Mouse (Mus musculus): Measurements from ENCODE around the gene Cib3. TPM values are rescaled to one million over a fixed set of nuclear protein-coding genes. Genes with fewer than 3 reads are reported as not detected.

Gene Cib3
- 0.77 TPM in 1 of 4 replicates, not detected in the others for total RNA-seq (2023)

DNA sequence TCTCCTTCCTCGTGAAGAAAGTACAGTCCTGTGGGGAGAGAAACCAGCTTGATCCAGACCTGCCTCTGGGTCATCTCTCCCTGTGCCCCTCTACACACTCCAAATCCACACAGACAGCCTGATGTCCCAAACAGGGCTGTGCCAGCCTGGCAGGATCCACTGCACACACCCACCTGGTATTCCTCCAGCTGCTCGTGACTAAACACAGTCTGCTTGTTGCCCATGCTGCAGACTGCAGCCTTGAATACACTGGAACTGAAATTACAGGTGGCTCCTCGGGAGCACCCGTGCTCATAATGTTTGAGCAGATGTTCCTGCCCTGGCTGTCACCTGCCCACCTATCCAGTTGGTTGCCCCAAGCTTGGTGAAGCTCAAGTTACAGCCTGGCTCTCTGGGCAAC lies at the start of gene Cib3:
Gene Cib3 (minus strand): TSS at position 87 of the 400 bp plus-strand sequence.

DNA sequence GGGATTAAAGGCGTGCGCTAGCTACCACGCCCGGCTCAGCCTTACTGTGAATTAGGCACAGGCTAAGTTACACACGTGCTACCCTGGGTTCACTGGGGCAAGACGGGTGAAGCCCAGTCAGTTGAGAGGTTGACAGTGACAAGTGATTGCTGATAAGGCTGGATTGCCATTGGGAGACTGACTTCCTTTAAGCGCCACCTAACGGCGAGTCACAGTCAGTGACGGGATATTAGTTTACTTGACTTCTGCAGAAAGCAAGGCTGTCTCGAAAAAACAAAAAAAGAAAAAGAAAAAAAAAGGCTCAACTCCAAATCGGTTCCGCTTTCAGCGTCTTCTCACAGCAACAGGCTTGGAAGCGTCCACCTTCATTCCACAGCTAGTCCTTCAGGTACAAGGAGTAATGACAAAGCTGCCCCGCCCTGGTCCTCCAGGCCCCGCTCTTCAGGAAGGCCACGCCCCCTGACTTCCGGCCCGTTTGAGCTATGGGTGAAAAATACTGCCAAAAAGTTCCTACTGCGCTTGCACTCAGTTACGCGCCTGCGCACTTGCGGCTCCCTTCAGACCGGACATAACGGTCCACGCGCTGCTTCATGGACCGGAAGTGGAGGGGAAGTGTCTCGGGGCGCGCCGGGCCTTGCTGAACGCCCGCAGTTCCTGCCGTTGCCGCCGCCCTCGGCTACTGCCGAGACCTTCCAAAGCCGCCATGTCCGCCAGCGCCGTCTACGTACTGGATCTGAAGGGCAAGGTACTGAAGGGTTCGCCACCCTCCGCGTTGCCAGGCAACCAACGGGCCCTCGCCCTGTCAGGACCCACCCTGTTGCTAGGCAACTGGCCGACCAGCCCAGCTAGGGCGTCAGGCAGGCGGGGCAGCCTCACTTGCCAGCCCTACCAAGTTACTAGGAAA lies 27.1 kb upstream of the Cib3 start, which contains the start of gene Ap1m1:
Gene Ap1m1 (plus strand): TSS at position 520 of the 904 bp plus-strand sequence.

DNA sequence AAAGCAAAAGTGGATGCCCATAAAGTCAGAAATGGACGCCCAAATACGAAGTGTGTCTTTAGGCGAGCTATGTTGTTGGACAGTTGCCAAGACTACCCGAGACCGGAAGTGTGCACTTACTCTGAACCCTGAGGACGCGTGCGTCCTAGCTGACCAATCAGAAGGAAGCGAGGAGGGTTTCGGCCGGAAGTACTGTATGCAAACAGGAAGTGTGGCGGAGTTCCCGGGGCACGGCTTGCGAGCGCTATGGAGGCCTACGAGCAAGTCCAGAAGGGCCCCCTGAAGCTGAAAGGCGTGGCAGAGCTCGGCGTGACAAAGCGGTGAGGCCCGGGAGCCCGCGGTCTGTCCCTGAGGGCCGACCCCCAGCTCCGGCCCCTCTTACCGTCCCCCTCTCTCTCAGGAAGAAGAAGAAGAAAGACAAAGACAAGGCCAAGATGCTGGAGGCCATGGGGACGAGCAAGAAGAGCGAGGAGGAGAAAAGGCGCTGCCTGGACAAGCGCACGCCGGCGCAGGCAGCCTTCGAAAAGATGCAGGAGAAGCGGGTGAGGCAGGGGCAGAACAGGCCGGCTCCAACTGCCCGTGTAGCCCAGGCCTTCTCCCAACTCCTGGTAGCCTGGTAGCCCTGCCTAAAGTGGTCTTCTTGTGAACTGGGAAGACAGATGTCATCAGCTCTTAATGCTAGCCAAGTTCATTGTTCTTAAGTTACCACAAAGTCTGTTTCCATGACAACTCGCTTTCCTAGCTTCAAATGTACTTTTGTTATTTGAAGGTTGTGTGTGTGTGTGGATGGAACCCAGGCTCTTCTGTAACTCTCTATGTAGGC lies 7.1 kb upstream of the Cib3 start, which contains the start of gene Fam32a:
Gene Fam32a (plus strand): TSS at position 190 of the 823 bp plus-strand sequence.

DNA sequence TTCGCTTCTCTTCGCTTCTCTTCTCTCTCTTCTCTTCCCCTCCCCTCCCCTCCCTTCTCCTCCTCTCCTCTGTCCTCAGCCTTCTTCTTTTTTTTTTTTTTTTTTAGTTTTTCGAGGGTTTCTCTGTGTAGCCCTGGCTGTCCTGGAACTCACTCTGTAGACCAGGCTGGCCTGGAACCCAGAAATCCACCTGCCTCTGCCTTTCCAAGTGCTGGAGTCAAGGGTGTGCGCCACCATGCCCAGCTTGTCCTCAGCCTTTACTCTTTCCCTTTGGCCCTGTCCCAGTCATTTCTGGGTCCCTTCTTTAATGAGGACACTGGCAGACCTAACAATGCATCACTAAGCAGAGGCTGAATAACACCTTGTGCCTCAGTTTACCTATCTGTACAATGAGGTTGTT lies 899 bp upstream of the Cib3 start, which contains the start of gene Gm11034:
Gene Gm11034 (minus strand): TSS at position 101 of the 400 bp plus-strand sequence.

DNA sequence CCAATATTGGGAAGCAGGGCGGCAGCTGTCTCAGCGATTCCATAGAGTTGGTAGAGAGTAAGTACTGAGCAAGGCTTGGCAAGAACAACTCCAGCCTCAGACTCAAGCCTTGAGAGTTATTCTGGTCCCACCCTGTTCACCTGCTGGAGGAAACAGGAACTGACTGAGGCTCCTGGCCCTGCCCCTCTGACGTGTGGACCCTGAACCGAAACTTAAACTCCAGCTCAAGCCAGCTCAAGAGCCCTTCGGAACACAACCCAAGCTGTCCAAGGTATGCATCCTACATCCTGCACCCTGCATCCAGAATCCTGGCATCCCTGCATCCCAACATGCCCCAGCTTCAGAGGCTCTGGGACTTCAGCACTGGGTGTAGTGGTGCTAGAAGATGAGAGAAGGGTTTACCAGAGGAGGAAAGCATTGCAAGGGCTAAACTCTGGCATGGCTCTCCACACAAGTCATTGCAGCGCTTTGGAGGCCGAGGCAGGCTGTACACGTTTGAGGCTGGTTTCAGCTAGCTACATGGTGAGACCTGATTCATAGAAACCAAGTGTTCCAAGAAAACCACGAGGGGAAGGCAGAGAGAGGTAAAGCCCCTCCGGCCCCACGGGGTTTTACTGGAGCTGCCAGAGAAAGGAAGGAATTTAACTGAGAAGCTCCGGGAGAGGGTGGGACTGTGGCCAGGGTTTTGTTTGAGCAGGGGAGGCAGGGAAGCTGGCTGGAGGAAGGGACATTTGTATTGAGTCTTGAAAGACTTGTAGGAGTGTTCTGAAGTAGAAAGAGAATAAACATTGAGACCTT lies 23.0 kb downstream of the Cib3 start, which contains the start of gene Hsh2d:
Gene Hsh2d (plus strand): TSS at position 222 of the 798 bp plus-strand sequence.

DNA sequence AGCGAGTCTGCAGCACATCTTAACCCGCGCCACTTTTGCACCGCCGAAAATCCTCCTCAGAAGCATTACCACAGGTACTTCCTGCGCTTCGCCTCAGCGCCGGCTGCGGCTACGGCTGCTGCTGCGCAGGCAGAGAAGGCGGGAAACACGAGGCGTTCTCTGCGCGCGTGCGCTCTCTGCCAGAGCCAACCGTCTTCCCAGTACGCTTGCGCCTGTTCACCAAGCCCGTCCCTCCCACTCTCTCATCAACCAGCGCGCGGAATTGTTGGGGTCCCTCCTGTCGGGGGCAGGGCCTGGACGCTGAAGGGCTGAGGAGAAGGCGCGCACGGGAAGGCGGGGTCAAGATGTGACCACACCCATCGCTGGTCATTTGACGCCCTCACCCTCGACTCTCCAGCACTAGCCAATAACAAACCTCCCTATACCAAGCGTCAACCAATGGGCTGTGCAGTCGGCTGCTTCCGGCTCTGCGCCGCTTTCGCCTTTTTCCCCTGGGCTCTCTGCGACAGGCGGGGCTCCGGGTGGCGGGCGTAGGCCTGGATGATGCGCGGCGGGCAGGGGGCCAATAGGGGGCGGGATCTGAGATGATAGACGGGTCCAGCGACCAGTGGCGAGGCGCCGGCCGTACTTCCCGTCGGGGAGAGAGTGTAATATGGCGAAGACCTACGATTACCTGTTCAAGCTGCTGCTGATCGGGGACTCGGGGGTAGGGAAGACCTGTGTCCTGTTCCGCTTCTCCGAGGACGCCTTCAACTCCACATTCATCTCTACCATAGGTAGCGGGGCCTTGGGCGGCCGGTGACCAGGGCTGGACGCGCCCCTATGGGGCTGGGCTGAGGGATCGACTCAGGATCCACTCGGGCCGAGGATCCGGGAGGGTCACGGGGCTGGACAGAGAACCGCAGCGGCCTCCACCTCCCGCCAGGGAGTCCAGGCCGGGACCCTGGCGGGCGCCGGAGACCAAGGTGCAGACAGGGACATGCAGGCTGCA lies 51.6 kb downstream of the Cib3 start, which contains the start of gene Rab8a:
Gene Rab8a (plus strand): TSS at position 494 of the 991 bp plus-strand sequence.

Other genes with a start within 250 kb of the Cib3 start
- 168 to 193 TPM (median 171 TPM) in 4 replicates for gene Cyp4f18, start 203.2 kb downstream of the Cib3 start, total RNA-seq (2023)
- gene Olfr372, start 171.6 kb downstream of the Cib3 start, total RNA-seq (2023) = not detected in 4 replicates
- 0.14 TPM in 1 of 4 replicates, not detected in the others for gene Olfr373, start 129.7 kb downstream of the Cib3 start, total RNA-seq (2023)
- gene Olfr374, start 105.8 kb downstream of the Cib3 start, total RNA-seq (2023) = not detected in 4 replicates
- gene Tpm4, start 77.9 kb downstream of the Cib3 start, total RNA-seq (2023) = 223 to 253 TPM (median 239 TPM) in 4 replicates
- gene Rab8a, start 51.6 kb downstream of the Cib3 start, total RNA-seq (2023) = 132 to 148 TPM (median 134 TPM) in 4 replicates
- 21.6 to 28.9 TPM (median 26.7 TPM) in 4 replicates for gene Hsh2d, start 23.2 kb downstream of the Cib3 start, total RNA-seq (2023)
- gene Gm11034, start 799 bp upstream of the Cib3 start, total RNA-seq (2023) = not detected in 4 replicates
- 87.0 to 93.7 TPM (median 88.0 TPM) in 4 replicates for gene Fam32a, start 6.9 kb upstream of the Cib3 start, total RNA-seq (2023)
- 204 to 215 TPM (median 205 TPM) in 4 replicates for gene Ap1m1, start 27.2 kb upstream of the Cib3 start, total RNA-seq (2023)
- 16.9 to 23.4 TPM (median 19.7 TPM) in 4 replicates for gene Gm10282, start 92.4 kb upstream of the Cib3 start, total RNA-seq (2023)
- gene Klf2, start 106.2 kb upstream of the Cib3 start, total RNA-seq (2023) = 3,412 to 4,213 TPM (median 3,752 TPM) in 4 replicates
- 95.1 to 102 TPM (median 100 TPM) in 4 replicates for gene Eps15l1, start 208.6 kb upstream of the Cib3 start, total RNA-seq (2023)
- gene Calr3, start 231.0 kb upstream of the Cib3 start, total RNA-seq (2023) = 0.41 to 0.43 TPM (median 0.42 TPM) in 4 replicates
- gene 1700030K09Rik, start 231.0 kb upstream of the Cib3 start, total RNA-seq (2023) = 16.2 to 29.5 TPM (median 24.9 TPM) in 4 replicates

Data from B cell, adult 62 days (primary cell).